Mouse (Mus musculus) heart, embryonic 13.5 days (tissue): ENCODE measurements around the gene Phf7. TPM values are rescaled to one million over a fixed set of nuclear protein-coding genes. Genes with fewer than 3 reads are reported as not detected.

ENCODE experiments used
- ATAC-seq: fragments of 200-750 bp; cut with Nextera tagmentation; 2 replicates; pipeline ENCODE4 v1.8.0; 2017; ENCODE audit warnings: moderate TSS enrichment; ENCODE audit not compliant: insufficient number of reproducible peaks, low FRiP score, low TSS enrichment; ENCODE audit errors: extremely low read depth
- H3K27ac ChIP-seq: fragments of 300-500 bp; sonication (generic); replicated peaks from 2 replicates; pipeline ENCODE4 v1.5.1; 2015; ENCODE audit warnings: moderate library complexity, mild to moderate bottlenecking, inconsistent platforms
- H3K27me3 ChIP-seq: fragments of 300-500 bp; sonication (generic); replicated peaks from 2 replicates; pipeline ENCODE4 v1.6.1; 2015; ENCODE audit warnings: mild to moderate bottlenecking, inconsistent platforms
- H3K36me3 ChIP-seq: fragments of 300-500 bp; sonication (generic); 2 replicates; pipeline ENCODE4 v1.6.1; 2015; ENCODE audit warnings: mild to moderate bottlenecking, inconsistent platforms
- H3K4me1 ChIP-seq: fragments of 300-500 bp; sonication (generic); 2 replicates; pipeline ENCODE4 v1.6.1; 2015; ENCODE audit warnings: inconsistent platforms
- H3K4me2 ChIP-seq: fragments of 300-500 bp; sonication (generic); 2 replicates; pipeline ENCODE4 v1.6.1; 2015; ENCODE audit warnings: inconsistent platforms, mild to moderate bottlenecking, moderate library complexity
- H3K4me3 ChIP-seq: fragments of 300-500 bp; sonication (generic); 2 replicates; pipeline ENCODE4 v1.5.1; 2015; ENCODE audit warnings: moderate library complexity, mild to moderate bottlenecking, inconsistent platforms
- H3K9ac ChIP-seq: fragments of 300-500 bp; sonication (generic); 2 replicates; pipeline ENCODE4 v1.6.1; 2015; ENCODE audit warnings: inconsistent platforms, mild to moderate bottlenecking, moderate library complexity
- H3K9me3 ChIP-seq: fragments of 300-500 bp; sonication (generic); 2 replicates; pipeline ENCODE4 v1.6.1; 2016; ENCODE audit warnings: inconsistent platforms
- WGBS: fragments of 180-500 bp; shearing (Covaris S2); methylation state at CpG from one replicate; pipeline ENCODE4 v1.1.7; 2015; ENCODE audit warnings: mixed read lengths; 5-methylcytosine and 5-hydroxymethylcytosine counted together
- polyA plus RNA-seq: library from polyadenylated mRNA; unstranded; fragments of >200 nt; fragmentation: Nextera tagmentation; extraction: Ambion mirVana; gene quantifications from 2 replicates; pipeline ENCODE4 v1.2.1, GENCODE M21; 2015

Gene Phf7
- polyA plus RNA-seq, 1 experiment from 2014 or later = 7.8 TPM

DNA sequence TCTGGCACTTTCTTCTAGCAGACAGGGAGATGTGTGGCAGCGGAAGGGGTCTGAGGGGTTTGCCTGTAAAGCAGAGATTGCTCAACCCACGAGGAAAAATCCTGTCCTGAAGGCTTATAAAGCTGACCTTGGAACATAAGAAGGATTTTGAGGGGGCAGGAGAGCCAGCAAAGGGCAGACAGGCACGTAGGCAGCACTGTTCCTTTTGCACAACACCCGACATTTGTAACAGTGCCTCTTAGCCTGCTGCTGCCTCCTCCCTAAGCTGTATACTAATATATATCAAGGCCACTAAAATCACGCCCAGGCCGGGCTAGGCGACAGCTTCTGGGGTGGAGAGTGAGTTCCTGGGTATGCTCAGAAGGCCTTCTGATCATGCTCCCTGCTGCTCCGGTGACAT, 20.7 kb downstream of the Phf7 start:
- H3K4me1 ChIP-seq = peaks cover 78% of the 10 kb centered on the region

DNA sequence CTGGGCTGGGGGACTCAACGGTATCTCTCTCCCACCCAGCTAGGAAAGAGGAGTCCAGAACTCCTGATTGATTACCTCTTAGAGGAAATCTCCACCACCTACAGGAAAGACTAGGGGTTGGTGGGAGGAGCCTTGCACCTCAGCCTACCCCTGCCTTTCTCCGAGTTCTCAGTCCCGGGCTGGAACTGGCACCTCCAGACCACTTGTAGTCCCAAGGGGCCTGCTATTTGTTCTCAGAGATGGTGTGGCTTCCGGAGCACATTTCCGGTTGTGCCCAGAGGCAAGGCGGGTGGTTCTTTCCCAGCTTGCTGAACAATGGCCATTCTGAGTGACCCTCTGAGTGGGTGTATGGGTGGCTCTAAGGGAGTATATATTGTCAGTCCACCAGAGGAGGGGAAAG, 22.9 kb downstream of the Phf7 start:
- ATAC-seq = no peak
- H3K4me1 ChIP-seq = peaks cover 79% of the 10 kb centered on the region
- no peak overlapping the region for H3K27ac ChIP-seq
- H3K4me2 ChIP-seq = no peak overlapping the region
- no peak overlapping the region for H3K9ac ChIP-seq
- no peaks in the 10 kb centered on the region for H3K36me3 ChIP-seq
- no peaks in the 10 kb centered on the region for H3K27me3 ChIP-seq
- H3K9me3 ChIP-seq = no peaks in the 10 kb centered on the region
- no peak overlapping the region for H3K4me3 ChIP-seq
- WGBS = 51% methylated on average over 6 of the region's 6 CpGs

More for the DNA sequence above, 20.7 kb downstream of the Phf7 start:
- Histone ChIP-seq H3K27me3 (no peaks in the 10 kb centered on the region), H3K4me3 (no peak overlapping the region), H3K27ac (peak overlapping the region; percentile 41), H3K9me3 (no peaks in the 10 kb centered on the region), H3K36me3 (no peaks in the 10 kb centered on the region), H3K9ac (0 out of 2 replicates have a peak overlapping the region, but pooled peaks have one; percentile 21), H3K4me2 (no peak overlapping the region)
- ATAC-seq = no peak
- WGBS = 45% methylated on average over 8 of the region's 8 CpGs

DNA sequence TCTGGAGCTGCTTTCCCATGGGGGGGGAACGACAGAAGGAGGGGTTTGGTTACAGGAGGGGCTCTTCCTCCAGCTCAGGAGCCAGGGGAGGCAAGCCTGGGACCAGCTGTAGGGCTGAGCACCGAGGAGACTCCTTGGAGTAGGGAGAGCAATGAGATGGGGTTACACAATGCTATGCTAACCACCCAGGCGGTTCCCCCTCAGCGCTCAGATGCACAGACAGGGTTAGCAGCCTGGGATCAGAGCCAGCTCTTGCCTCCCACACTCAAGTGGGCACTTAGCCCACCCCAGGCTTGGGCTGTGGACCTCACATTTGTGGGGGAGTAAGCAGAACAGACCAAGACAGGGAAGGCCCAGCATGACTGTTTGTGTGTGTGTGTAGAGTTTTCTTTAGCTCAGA, 24.1 kb downstream of the Phf7 start:
- peak; percentile 43; the same call in 1 of the 2 replicates for ATAC-seq
- Histone ChIP-seq H3K4me1 (peaks cover 73% of the 10 kb centered on the region), H3K27me3 (0 out of 2 replicates have a peak, but pooled peaks cover 4% of the 10 kb centered on the region), H3K9me3 (no peaks in the 10 kb centered on the region), H3K4me2 (no peak overlapping the region), H3K4me3 (no peak overlapping the region), H3K27ac (peak overlapping the region; percentile 68), H3K36me3 (no peaks in the 10 kb centered on the region), H3K9ac (no peak overlapping the region)
- 38% methylated on average over 4 of the region's 4 CpGs for WGBS

DNA sequence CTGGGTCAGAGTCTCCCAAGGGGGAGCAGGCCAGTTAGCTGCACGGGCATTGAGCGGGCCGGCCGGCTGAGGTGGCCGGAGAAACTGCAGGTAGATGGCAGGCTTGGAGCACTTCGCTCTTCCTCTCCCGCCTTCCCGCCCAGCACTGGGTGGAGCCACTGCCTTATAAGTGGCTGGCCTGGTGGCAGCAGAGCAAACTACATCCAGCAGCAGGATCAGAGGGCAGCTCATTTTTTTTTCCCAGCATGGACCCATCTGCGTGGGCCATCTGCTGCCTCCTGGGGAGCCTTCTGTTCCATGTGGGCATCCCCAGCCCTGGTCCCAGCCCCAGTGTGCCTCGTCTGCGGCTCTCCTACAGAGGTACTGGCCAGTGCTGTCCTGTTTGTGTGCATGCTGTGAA, 33.5 kb downstream of the Phf7 start, which contains the start of gene Sema3g:
TSS of gene Sema3g (plus strand) at position 195 of the 400 bp plus-strand sequence.
- peak within 1 kb of the TSS; percentile 75 for H3K9ac ChIP-seq

DNA sequence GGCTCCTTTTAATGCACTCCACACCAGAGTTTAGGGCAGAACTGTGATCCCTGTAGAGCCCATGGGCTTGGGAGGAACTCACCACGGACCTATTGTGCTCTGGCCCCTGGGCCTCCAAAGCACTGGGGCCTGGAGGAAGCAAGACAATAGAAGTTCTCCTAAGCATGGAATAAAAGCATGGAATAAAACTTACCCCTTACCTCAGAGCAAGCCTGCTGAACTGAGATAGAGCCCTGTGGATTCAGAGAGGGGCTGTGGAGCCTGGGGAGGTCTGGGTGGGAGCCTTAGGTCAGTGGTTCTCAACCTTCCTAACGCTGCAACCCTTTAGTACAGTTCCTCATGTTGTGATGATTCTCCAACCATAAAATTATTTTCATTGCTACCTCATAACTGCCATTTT, 34.3 kb downstream of the Phf7 start, which contains the start of gene Nisch:
TSS of gene Nisch (minus strand) at position 101 of the 400 bp plus-strand sequence.
- H3K4me2 ChIP-seq = peak within 1 kb of the TSS; percentile 54
- peaks cover 57% of the 10 kb centered on the region for H3K4me1 ChIP-seq
- 74% methylated on average over 2 of the region's 2 CpGs for WGBS
- ATAC-seq = no peak
- peak within 1 kb of the TSS; percentile 75 for H3K9ac ChIP-seq
- H3K4me3 ChIP-seq = peak within 1 kb of the TSS; percentile 13; the same call in 1 of the 2 replicates
- peaks cover 12% of the 10 kb centered on the region for H3K36me3 ChIP-seq
- no peaks in the 10 kb centered on the region for H3K9me3 ChIP-seq
- H3K27me3 ChIP-seq = peaks cover 2% of the 10 kb centered on the region; the same call in 1 of the 2 replicates
- H3K27ac ChIP-seq = peak within 1 kb of the TSS; percentile 48

More for the DNA sequence above, 33.5 kb downstream of the Phf7 start, which contains the start of gene Sema3g:
- ATAC-seq = peak; percentile 38; the same call in 1 of the 2 replicates
- H3K36me3 ChIP-seq = peaks cover 4% of the 10 kb centered on the region
- 7% methylated on average over 11 of the region's 11 CpGs for WGBS
- H3K4me1 ChIP-seq = peaks cover 50% of the 10 kb centered on the region
- H3K4me3 ChIP-seq = peak within 1 kb of the TSS; percentile 13; the same call in 1 of the 2 replicates
- peaks cover 7% of the 10 kb centered on the region; the same call in 1 of the 2 replicates for H3K27me3 ChIP-seq
- peak within 1 kb of the TSS; percentile 48 for H3K27ac ChIP-seq
- H3K9me3 ChIP-seq = no peaks in the 10 kb centered on the region
- peak within 1 kb of the TSS; percentile 54 for H3K4me2 ChIP-seq

DNA sequence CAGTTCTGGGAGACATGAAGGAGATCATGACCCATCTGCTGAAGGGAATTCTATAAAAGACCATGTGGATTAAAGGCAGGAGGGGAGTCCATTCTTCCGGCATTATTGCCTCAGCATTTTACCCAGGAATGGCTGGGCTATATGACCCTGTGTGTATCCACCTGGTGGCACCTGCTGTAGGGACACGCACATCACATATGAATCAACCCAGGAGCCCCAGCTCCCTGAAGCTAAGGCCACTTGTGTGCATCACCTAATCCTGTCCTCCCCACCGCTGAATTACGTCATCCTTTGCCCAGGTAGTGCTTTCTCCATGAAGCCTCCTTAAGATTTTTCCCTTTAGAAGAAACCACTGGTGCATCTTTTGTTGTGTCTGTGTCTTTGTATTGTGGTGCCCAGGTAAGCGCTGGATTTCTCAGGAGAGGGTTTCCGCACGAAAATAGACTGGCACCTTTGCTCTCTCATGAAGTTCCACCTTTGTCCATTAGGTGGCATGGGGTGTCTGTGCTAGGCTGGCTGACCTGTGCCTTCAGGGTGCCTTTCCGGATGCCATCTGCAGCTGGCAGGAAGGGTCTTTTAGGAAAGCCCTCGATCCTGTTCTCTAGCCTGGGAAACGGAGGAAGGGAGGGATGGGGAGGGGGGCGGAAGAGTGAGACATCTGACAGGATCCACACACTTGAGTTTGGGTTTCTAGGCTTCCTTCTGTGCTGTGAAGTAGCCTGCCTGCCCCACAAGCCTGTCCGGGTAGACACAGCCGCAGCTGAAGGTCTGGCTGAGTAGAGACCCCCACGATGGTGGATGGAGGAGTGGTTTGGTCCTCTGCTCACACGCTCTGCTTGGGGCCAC, 35.7 kb downstream of the Phf7 start:
- ATAC-seq = no peak
- Histone ChIP-seq H3K27ac (peak overlapping the region; percentile 100; the same call in 1 of the 2 replicates), H3K4me2 (peak overlapping the region; percentile 12; the same call in 1 of the 2 replicates), H3K36me3 (peaks cover 24% of the 10 kb centered on the region), H3K27me3 (no peaks in the 10 kb centered on the region; the same call in 1 of the 2 replicates), H3K9ac (peak overlapping the region; percentile 42), H3K4me3 (no peak overlapping the region), H3K4me1 (peaks cover 65% of the 10 kb centered on the region), H3K9me3 (no peaks in the 10 kb centered on the region)
- 28% methylated on average over 15 of the region's 15 CpGs for WGBS

DNA sequence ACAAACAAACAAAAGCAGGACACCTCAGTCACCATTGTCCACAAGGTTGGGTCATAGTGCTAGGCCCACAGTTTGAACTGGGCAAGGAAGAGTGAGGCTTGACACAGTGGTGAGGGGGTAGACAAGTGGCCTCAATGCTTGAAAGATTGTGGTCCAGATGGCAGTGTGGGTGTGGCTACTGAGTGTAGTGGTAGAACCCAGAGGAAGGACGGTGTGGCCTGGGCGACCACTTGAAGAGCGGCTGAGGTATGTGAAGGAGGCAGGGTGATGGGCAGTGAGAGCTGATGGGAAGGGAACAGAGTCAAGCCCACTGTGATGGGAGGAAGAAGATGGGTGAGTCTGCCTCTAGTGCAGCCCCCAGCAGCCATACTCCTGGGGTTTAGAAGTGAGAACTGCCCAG, 36.4 kb downstream of the Phf7 start:
- Histone ChIP-seq H3K27me3 (no peaks in the 10 kb centered on the region; the same call in 1 of the 2 replicates), H3K4me2 (no peak overlapping the region), H3K4me3 (no peak overlapping the region), H3K9me3 (no peaks in the 10 kb centered on the region), H3K4me1 (peaks cover 70% of the 10 kb centered on the region), H3K9ac (no peak overlapping the region), H3K36me3 (peaks cover 31% of the 10 kb centered on the region), H3K27ac (peak overlapping the region; percentile 100; the same call in 1 of the 2 replicates)
- WGBS = 32% methylated on average over 3 of the region's 3 CpGs
- no peak for ATAC-seq

DNA sequence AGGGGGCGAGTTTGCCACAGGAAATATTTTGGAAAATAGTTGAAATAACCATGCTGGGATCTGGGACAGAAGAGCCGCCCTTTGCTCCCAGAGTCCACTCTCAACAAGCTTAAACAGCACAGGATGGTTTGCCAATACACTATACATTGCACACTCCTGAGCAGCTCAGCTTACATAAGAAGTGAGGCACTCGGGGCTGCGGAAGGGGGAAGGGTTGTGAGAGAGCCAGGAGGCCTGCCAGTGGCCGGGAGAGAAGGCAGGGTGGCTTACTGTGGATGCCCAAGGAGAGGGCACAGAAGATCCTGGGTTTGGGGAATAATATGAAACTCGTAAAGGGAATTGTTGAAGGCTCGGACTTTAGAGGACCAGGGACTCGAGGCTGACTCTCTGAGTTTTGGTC, 37.2 kb downstream of the Phf7 start:
- H3K27me3 ChIP-seq = no peaks in the 10 kb centered on the region
- H3K4me3 ChIP-seq = no peak overlapping the region
- H3K36me3 ChIP-seq = peaks cover 31% of the 10 kb centered on the region
- H3K27ac ChIP-seq = peak overlapping the region; percentile 100
- H3K9ac ChIP-seq = 0 out of 2 replicates have a peak overlapping the region, but pooled peaks have one; percentile 59
- no peak for ATAC-seq
- no peak overlapping the region for H3K4me2 ChIP-seq
- peaks cover 70% of the 10 kb centered on the region for H3K4me1 ChIP-seq
- no peaks in the 10 kb centered on the region for H3K9me3 ChIP-seq
- 49% methylated on average over 8 of the region's 8 CpGs for WGBS

DNA sequence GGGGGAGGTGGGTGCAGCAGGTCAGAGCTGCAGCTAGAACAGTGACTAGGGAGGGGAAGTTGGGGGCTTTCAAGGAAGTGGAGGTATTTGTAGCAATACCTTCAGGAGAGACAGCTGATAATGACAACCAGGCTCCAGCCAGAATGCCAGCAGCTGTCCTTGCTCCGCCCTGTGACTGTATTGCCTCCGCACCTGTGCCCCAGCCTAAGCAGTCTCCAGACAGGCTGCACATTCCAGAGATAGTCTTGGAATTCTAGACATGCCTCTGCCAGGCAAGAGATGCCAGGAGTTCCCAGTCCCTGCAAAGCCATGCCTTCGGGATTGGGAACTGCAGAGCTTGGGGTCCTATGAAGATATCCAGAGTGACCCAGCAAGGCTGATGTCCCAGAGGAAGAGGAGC, 38.6 kb downstream of the Phf7 start:
- Histone ChIP-seq H3K9me3 (no peaks in the 10 kb centered on the region), H3K4me3 (no peak overlapping the region; the same call in 1 of the 2 replicates), H3K27me3 (no peaks in the 10 kb centered on the region), H3K36me3 (peaks cover 31% of the 10 kb centered on the region), H3K4me1 (peaks cover 67% of the 10 kb centered on the region), H3K4me2 (peak overlapping the region; percentile 82), H3K27ac (peak overlapping the region; percentile 100), H3K9ac (peak overlapping the region; percentile 97)
- 27% methylated on average over 3 of the region's 3 CpGs for WGBS
- ATAC-seq = no peak

DNA sequence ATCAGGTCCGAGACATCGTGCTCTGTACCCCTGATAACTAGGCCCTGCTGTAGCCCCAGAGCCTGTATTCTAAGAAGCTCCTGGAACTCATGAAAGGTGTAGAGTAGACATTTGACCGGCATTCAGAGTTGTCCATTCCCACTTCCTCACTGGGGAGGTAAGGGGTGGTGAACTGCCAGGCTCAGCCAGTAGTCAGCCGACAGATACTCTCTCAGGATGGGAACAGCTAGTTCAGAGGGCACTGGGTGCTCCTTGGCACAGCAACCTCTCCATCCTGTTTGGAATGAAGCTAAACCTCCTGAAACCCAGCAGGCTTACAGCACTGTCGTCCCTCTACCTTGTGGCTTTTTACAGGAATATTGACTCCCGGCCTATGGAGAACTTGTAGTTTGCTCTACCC, 39.3 kb downstream of the Phf7 start:
- Histone ChIP-seq H3K27ac (peak overlapping the region; percentile 100), H3K27me3 (no peaks in the 10 kb centered on the region), H3K9ac (peak overlapping the region; percentile 97), H3K4me2 (peak overlapping the region; percentile 82), H3K9me3 (no peaks in the 10 kb centered on the region), H3K4me3 (peak overlapping the region; percentile 82), H3K4me1 (peaks cover 69% of the 10 kb centered on the region), H3K36me3 (peaks cover 31% of the 10 kb centered on the region)
- 64% methylated on average over 6 of the region's 6 CpGs for WGBS
- ATAC-seq = no peak

DNA sequence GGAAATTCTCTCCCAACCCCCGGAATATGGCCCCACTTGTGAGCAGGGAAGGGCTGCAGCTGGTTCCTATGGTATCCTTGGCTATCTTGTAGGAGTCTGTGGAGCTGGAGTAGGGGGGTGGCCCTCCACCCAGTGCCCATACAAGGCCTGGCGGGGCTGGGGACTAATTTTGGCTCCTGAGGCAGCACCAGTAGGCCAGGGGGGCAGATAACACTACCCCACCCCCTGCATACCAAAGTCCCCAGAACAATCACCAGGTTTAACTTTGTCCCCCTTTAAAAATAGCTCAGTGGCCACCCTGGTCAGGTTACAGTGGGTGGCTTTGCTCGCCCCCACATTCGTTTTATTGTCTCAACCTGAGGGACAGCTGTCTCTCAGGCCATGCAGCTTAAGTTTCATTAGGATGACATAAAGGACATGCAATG, 42.0 kb downstream of the Phf7 start:
- Histone ChIP-seq H3K4me2 (peak overlapping the region; percentile 82), H3K9me3 (no peaks in the 10 kb centered on the region), H3K4me1 (peaks cover 63% of the 10 kb centered on the region), H3K27ac (peak overlapping the region; percentile 100), H3K4me3 (peak overlapping the region; percentile 82), H3K27me3 (no peaks in the 10 kb centered on the region), H3K36me3 (peaks cover 38% of the 10 kb centered on the region), H3K9ac (peak overlapping the region; percentile 97)
- ATAC-seq = peak; percentile 39; the same call in 1 of the 2 replicates
- 26% methylated on average over 4 of the region's 4 CpGs for WGBS
